Mouse (Mus musculus) liver, embryonic 16.5 days (tissue): ENCODE measurements at regions not wholly inside any gene's neighbourhood (a gene's known extent, or its start where the extent isn't known, plus 50 kb on each side); places are given as distances from the start of the nearest gene placed in this dataset.

ENCODE experiments used
- ATAC-seq: fragments of 200-750 bp; cut with Nextera tagmentation; 2 replicates; pipeline ENCODE4 v1.8.0; 2017; ENCODE audit warnings: low read depth, mild to moderate bottlenecking, moderate number of reproducible peaks, moderate library complexity
- H3K27ac ChIP-seq: fragments of 300-500 bp; sonication (generic); 2 replicates; pipeline ENCODE4 v1.5.1; 2014; ENCODE audit warnings: mild to moderate bottlenecking, low read length
- H3K27me3 ChIP-seq: fragments of 300-500 bp; sonication (generic); 2 replicates; pipeline ENCODE4 v1.6.1; 2014; ENCODE audit warnings: low read depth, low read length, mixed read lengths; ENCODE audit not compliant: control insufficient read depth, insufficient read depth
- H3K36me3 ChIP-seq: fragments of 300-500 bp; sonication (generic); 2 replicates; pipeline ENCODE4 v1.6.1; 2014; ENCODE audit warnings: mild to moderate bottlenecking; ENCODE audit not compliant: control insufficient read depth, insufficient read depth
- H3K4me1 ChIP-seq: fragments of 300-500 bp; sonication (generic); 2 replicates; pipeline ENCODE4 v1.6.1; 2014; ENCODE audit warnings: low read depth, low read length, mixed read lengths; ENCODE audit not compliant: control insufficient read depth
- H3K4me2 ChIP-seq: fragments of 300-500 bp; sonication (generic); 2 replicates; pipeline ENCODE4 v1.6.1; 2014; ENCODE audit warnings: low read depth, low read length, mixed read lengths
- H3K4me3 ChIP-seq: fragments of 300-500 bp; sonication (generic); 2 replicates; pipeline ENCODE4 v1.5.1; 2014; ENCODE audit warnings: low read depth, mild to moderate bottlenecking, low read length
- H3K9ac ChIP-seq: fragments of 300-500 bp; sonication (generic); 2 replicates; pipeline ENCODE4 v1.6.1; 2014; ENCODE audit warnings: low read depth, low read length
- H3K9me3 ChIP-seq: fragments of 300-500 bp; sonication (generic); replicated peaks from 2 replicates; pipeline ENCODE4 v1.6.1; 2016; ENCODE audit warnings: low read length; ENCODE audit not compliant: control insufficient read depth
- WGBS: fragments of 180-500 bp; shearing (Covaris S2); extraction: QIAGEN DNeasy Blood & Tissue Kit; methylation state at CpG from one replicate; pipeline ENCODE4 v1.1.7; 2014; ENCODE audit not compliant: insufficient replicate concordance; 5-methylcytosine and 5-hydroxymethylcytosine counted together

- WGBS, result 55% methylated on average over 4 of the region's 4 CpGs
- no peaks in the 10 kb centered on the region for H3K27me3 ChIP-seq
- H3K27ac ChIP-seq, result no peak overlapping the region
Measured at GRCm38 (mm10) chr9:74592757-74593156, 269.0 kb upstream of the Onecut1 start.

DNA sequence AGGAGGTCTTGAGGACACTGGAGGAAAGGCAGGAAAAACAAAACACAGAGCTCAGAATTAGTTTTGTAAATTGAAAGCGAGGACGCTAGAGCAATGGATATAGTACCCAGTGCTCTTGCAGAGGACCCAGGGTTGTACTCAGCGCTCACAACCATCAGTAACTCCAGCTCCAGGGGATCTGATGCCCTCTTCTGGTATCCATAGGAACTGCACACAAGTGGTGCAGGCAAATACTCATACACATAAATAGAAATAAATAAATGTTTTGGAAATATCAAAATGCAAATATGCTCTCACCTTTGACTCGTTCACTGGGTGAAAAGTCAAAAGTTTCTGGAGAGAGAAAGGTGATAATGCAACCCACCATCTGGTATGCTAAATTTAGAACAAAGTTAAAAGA, 267.8 kb upstream of the Onecut1 start:
- Histone ChIP-seq H3K27me3 (no peaks in the 10 kb centered on the region), H3K4me1 (no peaks in the 10 kb centered on the region), H3K9ac (no peak overlapping the region), H3K9me3 (no peaks in the 10 kb centered on the region), H3K36me3 (no peaks in the 10 kb centered on the region), H3K4me2 (no peak overlapping the region), H3K27ac (no peak overlapping the region), H3K4me3 (no peak overlapping the region)
- WGBS, result 55% methylated on average over 4 of the region's 4 CpGs
- no peak for ATAC-seq

More at GRCm38 (mm10) chr9:74592757-74593156, 269.0 kb upstream of the Onecut1 start:
- ATAC-seq, result no peak
- Histone ChIP-seq H3K4me3 (no peak overlapping the region), H3K9ac (no peak overlapping the region), H3K9me3 (no peaks in the 10 kb centered on the region), H3K36me3 (no peaks in the 10 kb centered on the region), H3K4me1 (no peaks in the 10 kb centered on the region), H3K4me2 (no peak overlapping the region)

- no peak overlapping the region for H3K27ac ChIP-seq
- H3K27me3 ChIP-seq, result no peaks in the 10 kb centered on the region
- ATAC-seq, result no peak
- no peak overlapping the region for H3K4me2 ChIP-seq
- H3K9ac ChIP-seq, result no peak overlapping the region
- no peaks in the 10 kb centered on the region for H3K9me3 ChIP-seq
- H3K36me3 ChIP-seq, result no peaks in the 10 kb centered on the region
- WGBS, result 60% methylated on average over 1 of the region's 1 CpGs
- H3K4me3 ChIP-seq, result no peak overlapping the region
- H3K4me1 ChIP-seq, result no peaks in the 10 kb centered on the region
Measured at GRCm38 (mm10) chr9:74604415-74604814, 257.3 kb upstream of the Onecut1 start.

DNA sequence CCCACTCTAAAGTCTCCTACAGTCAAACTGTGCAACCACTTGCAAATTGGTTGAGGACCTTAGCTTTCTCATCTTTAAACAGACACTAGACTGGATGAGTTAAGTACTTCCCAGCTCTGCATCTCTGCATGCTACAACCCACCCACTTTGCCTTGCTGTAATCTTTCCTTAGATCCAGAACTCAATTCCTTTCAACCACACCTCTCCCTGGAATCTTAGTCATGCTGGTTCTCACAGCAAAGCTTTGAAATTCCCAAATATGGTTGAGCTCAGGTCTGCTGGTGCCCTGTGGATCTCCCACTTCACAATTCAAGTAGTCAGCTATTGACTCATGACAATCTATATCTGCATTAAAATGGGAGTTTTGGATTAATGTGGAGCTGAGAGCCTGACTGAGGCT, 239.8 kb upstream of the Onecut1 start:
- H3K36me3 ChIP-seq, result no peaks in the 10 kb centered on the region
- H3K4me2 ChIP-seq, result no peak overlapping the region
- H3K9ac ChIP-seq, result no peak overlapping the region
- H3K4me1 ChIP-seq, result no peaks in the 10 kb centered on the region
- no peak overlapping the region for H3K4me3 ChIP-seq
- no peaks in the 10 kb centered on the region for H3K27me3 ChIP-seq
- H3K27ac ChIP-seq, result no peak overlapping the region
- ATAC-seq, result no peak
- no peaks in the 10 kb centered on the region for H3K9me3 ChIP-seq

DNA sequence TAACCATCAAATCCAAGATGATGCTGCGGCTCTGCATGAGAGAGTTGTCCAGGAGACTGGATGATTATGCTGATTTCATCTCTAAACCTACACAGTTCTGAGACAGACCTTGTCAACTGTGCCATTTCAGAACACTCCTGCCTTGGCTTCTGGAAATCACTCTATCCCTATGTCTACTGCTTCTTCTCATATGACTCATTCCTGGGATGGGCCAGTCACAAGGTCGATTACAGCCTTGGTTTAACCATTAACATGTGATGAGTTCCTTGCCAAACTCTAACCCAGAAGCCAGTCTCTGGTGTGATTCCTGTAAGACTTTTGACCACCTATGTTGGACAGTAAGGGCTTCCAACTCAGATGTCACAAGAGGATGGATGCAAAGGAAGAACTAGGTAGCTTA, 216.3 kb upstream of the Onecut1 start:
- H3K4me3 ChIP-seq, result no peak overlapping the region
- H3K27me3 ChIP-seq, result no peaks in the 10 kb centered on the region
- no peak overlapping the region for H3K9ac ChIP-seq
- 43% methylated on average over 2 of the region's 2 CpGs for WGBS
- no peak overlapping the region for H3K4me2 ChIP-seq
- H3K36me3 ChIP-seq, result no peaks in the 10 kb centered on the region
- H3K27ac ChIP-seq, result no peak overlapping the region
- no peaks in the 10 kb centered on the region for H3K4me1 ChIP-seq
- no peaks in the 10 kb centered on the region; the same call in 1 of the 2 replicates for H3K9me3 ChIP-seq
- ATAC-seq, result no peak

- Histone ChIP-seq H3K4me1 (no peaks in the 10 kb centered on the region), H3K9ac (no peak overlapping the region), H3K9me3 (no peaks in the 10 kb centered on the region; the same call in 1 of the 2 replicates), H3K4me3 (no peak overlapping the region), H3K27ac (no peak overlapping the region), H3K27me3 (no peaks in the 10 kb centered on the region), H3K4me2 (no peak overlapping the region), H3K36me3 (no peaks in the 10 kb centered on the region)
- ATAC-seq, result no peak
- WGBS, result 43% methylated on average over 5 of the region's 5 CpGs
Measured at GRCm38 (mm10) chr9:74650036-74650435, 211.7 kb upstream of the Onecut1 start.

GRCm38 (mm10) chr9:74655956-74656355, 205.8 kb upstream of the Onecut1 start:
- H3K27ac ChIP-seq, result no peak overlapping the region
- H3K9me3 ChIP-seq, result no peaks in the 10 kb centered on the region
- H3K9ac ChIP-seq, result no peak overlapping the region
- H3K27me3 ChIP-seq, result no peaks in the 10 kb centered on the region
- H3K4me1 ChIP-seq, result no peaks in the 10 kb centered on the region
- H3K4me3 ChIP-seq, result no peak overlapping the region; the same call in 1 of the 2 replicates
- H3K36me3 ChIP-seq, result no peaks in the 10 kb centered on the region
- 36% methylated on average over 1 of the region's 1 CpGs for WGBS
- 0 out of 2 replicates have a peak overlapping the region, but pooled peaks have one; percentile 17 for H3K4me2 ChIP-seq
- no peak for ATAC-seq

GRCm38 (mm10) chr9:74656392-74656791, 205.3 kb upstream of the Onecut1 start:
- H3K27me3 ChIP-seq, result no peaks in the 10 kb centered on the region
- H3K27ac ChIP-seq, result no peak overlapping the region
- no peaks in the 10 kb centered on the region for H3K36me3 ChIP-seq
- peak; percentile 37; the same call in 1 of the 2 replicates for ATAC-seq
- H3K4me1 ChIP-seq, result no peaks in the 10 kb centered on the region
- H3K4me3 ChIP-seq, result peak overlapping the region; percentile 3; the same call in 1 of the 2 replicates
- 0 out of 2 replicates have a peak overlapping the region, but pooled peaks have one; percentile 17 for H3K4me2 ChIP-seq
- 60% methylated on average over 10 of the region's 10 CpGs for WGBS
- no peaks in the 10 kb centered on the region for H3K9me3 ChIP-seq
- H3K9ac ChIP-seq, result no peak overlapping the region

- peak; percentile 51; the same call in 1 of the 2 replicates for ATAC-seq
- H3K4me2 ChIP-seq, result no peak overlapping the region
- H3K9me3 ChIP-seq, result no peaks in the 10 kb centered on the region
- no peaks in the 10 kb centered on the region for H3K36me3 ChIP-seq
- H3K9ac ChIP-seq, result no peak overlapping the region
- WGBS, result 55% methylated on average over 4 of the region's 4 CpGs
- no peak overlapping the region for H3K4me3 ChIP-seq
- no peaks in the 10 kb centered on the region for H3K4me1 ChIP-seq
- no peak overlapping the region for H3K27ac ChIP-seq
- no peaks in the 10 kb centered on the region for H3K27me3 ChIP-seq
Measured at GRCm38 (mm10) chr9:74671356-74671952, 190.3 kb upstream of the Onecut1 start.
